In genomic region chr17:72935921-72936320, GRCm38 (mm10) we compare ENCODE assay signal across 9 mouse cellular contexts. TPM values are rescaled to one million over a fixed set of nuclear protein-coding genes. Genes with fewer than 3 reads are reported as not detected.
A peak's percentile ranks its signal among the peaks of the same experiment; 100 is the strongest.
DNase-seq lines count a peak whose midpoint lies in the region; ATAC-seq and TF ChIP-seq lines count a peak whose summit lies in the region.
"Had no signal": no experiment of that assay in that cellular context is flagged by ENCODE, and none has a peak within 500 bp of the region (broad histone marks: within the 10 kb centered on the region; RNA-seq: fewer than 3 reads in every experiment).

No protein-coding gene starts in this region.

- peaks cover 8% of the 10 kb centered on the region for H3K9me3 ChIP-seq in limb, embryonic 13.5 days
- H3K9me3 ChIP-seq in limb, embryonic 10.5 days (replicated peaks), result no peaks in the 10 kb centered on the region
- H3K9me3 ChIP-seq in heart, embryonic 14.5 days (ENCODE audit: control insufficient read depth, low read length), result peaks cover 4% of the 10 kb centered on the region; the same call in 1 of the 2 replicates
- no peaks in the 10 kb centered on the region for H3K9me3 ChIP-seq in lung, postnatal 0 days (ENCODE audit: low read length)
- H3K9me3 ChIP-seq: stomach, embryonic 15.5 days had no signal

- TF ChIP-seq CTCF in lung, postnatal 0 days (IDR thresholded peaks at IDR 0.05), result no peak

- peak overlapping the region; percentile 3; the same call in 1 of the 2 replicates for H3K27ac ChIP-seq in limb, embryonic 13.5 days
- H3K27ac ChIP-seq in limb, embryonic 10.5 days, result no peak overlapping the region
- peak overlapping the region; percentile 70 to 81 for H3K27ac ChIP-seq in heart, embryonic 14.5 days (replicated peaks in 1 of 2; ENCODE audit: control insufficient read depth in 1 of 2, insufficient read depth in 1 of 2, low read depth in 2 of 2, low read length in 2 of 2)
- 0 out of 2 replicates have a peak overlapping the region, but pooled peaks have one; percentile 54 for H3K27ac ChIP-seq in lung, postnatal 0 days (ENCODE audit: low read length)
- H3K27ac ChIP-seq: embryonic facial prominence, embryonic 13.5 days; stomach, embryonic 15.5 days had no signal

- peaks cover 45% of the 10 kb centered on the region for H3K36me3 ChIP-seq in limb, embryonic 13.5 days
- H3K36me3 ChIP-seq in limb, embryonic 10.5 days, result peaks cover 50% of the 10 kb centered on the region
- H3K36me3 ChIP-seq in heart, embryonic 14.5 days (ENCODE audit: control insufficient read depth, insufficient read depth, low read length), result peaks cover 95% of the 10 kb centered on the region
- H3K36me3 ChIP-seq in lung, postnatal 0 days (ENCODE audit: insufficient read depth, low read length), result 0 out of 2 replicates have a peak, but pooled peaks cover under 1% of the 10 kb centered on the region

- peaks cover 39% of the 10 kb centered on the region for H3K4me1 ChIP-seq in limb, embryonic 13.5 days
- peaks cover 36% of the 10 kb centered on the region for H3K4me1 ChIP-seq in limb, embryonic 10.5 days
- peaks cover 44 to 85% of the 10 kb centered on the region in 2 experiments for H3K4me1 ChIP-seq in heart, embryonic 14.5 days (ENCODE audit: control insufficient read depth in 2 of 2, insufficient read depth in 2 of 2, low read length in 2 of 2)
- 0 out of 2 replicates have a peak, but pooled peaks cover 11% of the 10 kb centered on the region for H3K4me1 ChIP-seq in lung, postnatal 0 days (ENCODE audit: insufficient read depth, low read depth, low read length)

- H3K4me3 ChIP-seq in limb, embryonic 13.5 days, result no peak overlapping the region
- H3K4me3 ChIP-seq in limb, embryonic 10.5 days, result no peak overlapping the region
- no peak overlapping the region for H3K4me3 ChIP-seq in heart, embryonic 14.5 days (ENCODE audit: control insufficient read depth in 1 of 2, insufficient read depth in 1 of 2, low read depth in 1 of 2, low read length in 2 of 2)
- H3K4me3 ChIP-seq in lung, postnatal 0 days (ENCODE audit: low read depth, low read length), result no peak overlapping the region
- H3K4me3 ChIP-seq: embryonic facial prominence, embryonic 13.5 days; stomach, embryonic 15.5 days had no signal

- intact Hi-C loops in left cerebral cortex, postnatal 4 days (cut with DNase I), result no loop called here

- no peak overlapping the region for H3K4me2 ChIP-seq in limb, embryonic 13.5 days (replicated peaks)
- peak overlapping the region; percentile 31 for H3K4me2 ChIP-seq in heart, embryonic 14.5 days (ENCODE audit: low read length)
- H3K4me2 ChIP-seq in lung, postnatal 0 days (replicated peaks; ENCODE audit: low read depth, low read length), result no peak overlapping the region
- H3K4me2 ChIP-seq: embryonic facial prominence, embryonic 13.5 days; stomach, embryonic 15.5 days had no signal

- peak; percentile 29 for TF ChIP-seq EP300 in lung, postnatal 0 days (IDR thresholded peaks at IDR 0.05)

- no peak for DNase-seq in limb, embryonic 10.5 days (ENCODE audit: low spot score)
- peak; percentile 18 for DNase-seq in T-cell, adult 2 months (ENCODE audit: low spot score)
- DNase-seq in lung, postnatal 0 days (ENCODE audit: low spot score), result peak; percentile 69
- no peak for DNase-seq in left cerebral cortex, postnatal 4 days
- DNase-seq in retina, postnatal 1 day, result no peak

- H3K27me3 ChIP-seq in limb, embryonic 13.5 days, result peaks cover 2% of the 10 kb centered on the region; the same call in 1 of the 2 replicates
- H3K27me3 ChIP-seq in limb, embryonic 10.5 days (ENCODE audit: low read depth, poor library complexity, severe bottlenecking), result no peaks in the 10 kb centered on the region
- H3K27me3 ChIP-seq in heart, embryonic 14.5 days (ENCODE audit: control insufficient read depth, insufficient read depth, low read length), result no peaks in the 10 kb centered on the region
- H3K27me3 ChIP-seq in lung, postnatal 0 days (replicated peaks; ENCODE audit: insufficient read depth, low read length), result no peaks in the 10 kb centered on the region
- H3K27me3 ChIP-seq: embryonic facial prominence, embryonic 13.5 days; stomach, embryonic 15.5 days had no signal

- WGBS in limb, embryonic 13.5 days, result 66% methylated on average over 7 of the region's 7 CpGs
- 80% methylated on average over 7 of the region's 7 CpGs for WGBS in limb, embryonic 10.5 days
- WGBS in heart, embryonic 14.5 days, result 27% methylated on average over 7 of the region's 7 CpGs
- WGBS in lung, postnatal 0 days, result 22% methylated on average over 7 of the region's 7 CpGs

- no peak for ATAC-seq in limb, embryonic 13.5 days (ENCODE audit: low FRiP score, low read depth)
- ATAC-seq in heart, embryonic 14.5 days (ENCODE audit: insufficient number of reproducible peaks, insufficient read depth, low FRiP score, low read depth), result no peak
- ATAC-seq in lung, postnatal 0 days, result 0 out of 2 replicates have a peak, but pooled peaks have one; percentile 16

- no peak overlapping the region for H3K9ac ChIP-seq in limb, embryonic 13.5 days
- H3K9ac ChIP-seq in heart, embryonic 14.5 days (ENCODE audit: low read length), result peak overlapping the region; percentile 61
- no peak overlapping the region for H3K9ac ChIP-seq in lung, postnatal 0 days (replicated peaks; ENCODE audit: low read depth)
- H3K9ac ChIP-seq: embryonic facial prominence, embryonic 13.5 days; stomach, embryonic 15.5 days had no signal

RNA-seq across cellular contexts. Expression of gene Lbh, which starts 17.8 kb away (rescaled TPM):
- polyA plus RNA-seq in limb, embryonic 13.5 days (2015; fragmentation: Nextera tagmentation; extraction: Ambion mirVana), result 3.2 and 3.5 TPM in 2 replicates
- 1.9 and 2.0 TPM in 2 replicates for polyA plus RNA-seq in limb, embryonic 10.5 days (2016; fragmentation: Nextera tagmentation; extraction: Ambion mirVana)
- polyA plus RNA-seq in heart, embryonic 14.5 days (2014; fragmentation: Nextera tagmentation; extraction: Ambion mirVana), result 28.8 and 36.2 TPM in 2 replicates
- polyA plus RNA-seq in lung, postnatal 0 days (2015; fragmentation: Nextera tagmentation; extraction: Ambion mirVana), result 16.2 and 19.2 TPM in 2 replicates
- 10 to 100 TPM; 54.3 to 54.9 TPM for total RNA-seq in left cerebral cortex, postnatal 4 days (2021)

Comparison
In these comparisons a context has a peak if more than half of its experiments do, and no peak if none do; other contexts are left out.
1. DNase-seq: peak in T-cell, adult 2 months (single experiment) and lung, postnatal 0 days (single experiment); none in limb, embryonic 10.5 days (single experiment), left cerebral cortex, postnatal 4 days (single experiment) and retina, postnatal 1 day (single experiment).